Mouse (Mus musculus) granulocyte monocyte progenitor cell, adult 5-6 weeks (primary cell): ENCODE results near the gene Klhl25. TPM values are rescaled to one million over a fixed set of nuclear protein-coding genes. Genes with fewer than 3 reads are reported as not detected.
"Not testable (repeated sequence)": the region's sequence is repeated elsewhere in the genome, so short reads cannot be mapped to it uniquely, and the experiment has no call there.

Source experiments
- ATAC-seq: replicated peaks from 2 replicates; pipeline ENCODE4 v1.8.0; 2016; ENCODE audit warnings: mild to moderate bottlenecking, moderate TSS enrichment, inconsistent platforms; ENCODE audit not compliant: poor library complexity, severe bottlenecking
- total RNA-seq, 2 experiments: library from RNA; stranded (forward) in 1 of 2; stranded (reverse) in 1 of 2; fragments of 200-712, 200-1000 nt in 1 of 2; fragments of >200 nt in 1 of 2; fragmentation: Nextera tagmentation in 1 of 2; gene quantifications; 2 replicates each; pipeline ENCODE4 v1.2.3; 2014 to 2017

Gene Klhl25
- total RNA-seq, 2 experiments from 2014 or later, result 5.8 to 10.4 TPM

DNA sequence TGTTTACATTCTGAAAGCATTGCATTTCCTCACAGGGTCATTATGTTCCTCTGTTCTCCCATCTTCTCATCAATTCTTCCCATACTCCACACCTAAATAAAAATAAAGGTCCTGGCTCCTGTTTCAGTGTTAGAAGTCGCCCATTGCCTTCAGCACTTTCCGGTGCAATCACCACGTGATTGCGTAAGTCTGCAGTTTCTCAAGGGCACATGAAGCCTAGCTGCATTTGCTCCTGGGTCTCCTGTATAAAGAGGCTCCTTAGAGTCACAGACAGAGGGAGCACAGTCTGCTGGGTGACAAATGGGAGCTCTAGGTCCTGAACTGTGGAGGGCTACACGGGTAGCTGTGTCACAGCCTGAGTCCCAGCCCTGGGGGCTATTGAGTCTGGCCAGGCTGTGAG lies 24.1 kb downstream of the Klhl25 start:
- peak; percentile 80 for ATAC-seq

DNA sequence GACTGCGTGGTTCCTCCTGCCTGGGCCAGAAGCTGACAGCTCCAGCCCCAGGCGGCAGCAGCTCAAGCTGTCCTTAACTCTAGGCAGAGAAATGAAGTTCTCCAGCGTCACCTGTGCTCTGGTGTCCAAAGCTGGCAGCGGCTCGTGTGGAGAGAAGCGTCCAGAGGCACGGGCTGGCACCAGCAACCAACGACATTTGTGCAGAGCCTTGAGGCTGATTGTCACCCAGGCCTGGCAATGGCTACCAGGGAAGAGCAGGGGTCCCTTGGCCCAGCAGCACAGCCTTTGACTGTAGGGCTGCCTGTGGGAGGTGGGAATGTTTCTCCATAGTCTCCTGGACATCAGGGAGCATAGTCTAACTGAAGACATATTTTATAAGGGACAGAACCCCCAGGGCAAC lies 24.6 kb downstream of the Klhl25 start:
- no peak for ATAC-seq

DNA sequence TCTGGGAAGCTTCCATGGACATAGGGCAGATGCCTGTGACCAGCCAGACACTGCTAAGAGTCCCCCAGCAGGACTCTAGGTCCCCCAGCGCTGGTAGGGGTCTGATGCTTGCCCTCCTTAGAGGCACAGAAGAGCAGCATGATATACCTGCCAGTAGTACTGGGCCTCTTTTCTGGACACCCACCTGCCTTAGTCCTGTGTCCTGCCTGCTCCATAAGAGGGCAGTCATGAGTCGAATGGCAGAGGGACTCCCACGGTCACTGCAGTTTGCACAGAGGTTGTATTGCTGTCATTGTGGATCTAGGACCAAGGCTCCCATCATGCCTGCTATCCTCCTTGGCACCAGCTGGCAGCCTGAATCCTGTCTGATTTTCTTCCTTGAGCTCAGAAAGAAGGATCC lies 25.1 kb downstream of the Klhl25 start:
- no peak for ATAC-seq

DNA sequence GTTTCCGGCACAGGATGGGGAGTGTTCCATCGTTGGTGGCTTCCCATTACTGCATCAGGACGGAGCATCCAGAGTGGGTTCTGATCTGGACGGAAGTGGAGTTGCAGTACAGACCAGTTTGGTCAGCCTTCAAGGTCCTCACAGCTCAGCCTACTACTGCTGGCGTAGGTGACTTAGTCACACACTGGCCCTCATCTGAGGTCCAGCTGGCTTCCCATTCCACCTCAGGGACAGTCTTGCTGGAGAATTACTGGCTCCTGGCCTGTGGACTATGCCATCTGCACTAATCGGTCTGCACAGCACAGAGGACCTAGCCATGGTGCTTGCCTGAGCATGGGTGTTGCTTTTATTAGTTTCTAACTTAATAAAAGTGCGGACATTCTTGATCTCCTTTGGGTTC lies 25.6 kb downstream of the Klhl25 start:
- no peak for ATAC-seq

DNA sequence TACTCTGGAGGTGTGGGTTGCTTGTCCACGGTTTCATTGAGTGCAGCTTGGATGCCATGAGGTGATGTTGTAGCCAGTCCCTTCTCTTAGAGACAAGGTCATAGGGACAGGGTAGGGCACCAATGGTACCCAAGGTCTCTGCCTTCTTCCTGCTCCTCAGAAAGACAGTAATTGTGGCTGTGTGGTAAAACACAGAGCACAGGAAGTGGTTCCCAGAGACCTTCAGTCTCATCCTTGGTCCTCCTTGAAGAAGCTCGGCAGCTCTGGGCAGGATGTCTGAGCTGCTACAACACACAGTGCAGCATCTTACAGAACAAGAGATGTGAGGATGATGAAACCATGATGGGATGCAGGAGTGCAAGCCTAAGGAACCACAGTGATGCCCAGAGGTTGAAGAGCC lies 31.3 kb downstream of the Klhl25 start:
- not testable (repeated sequence) for ATAC-seq

DNA sequence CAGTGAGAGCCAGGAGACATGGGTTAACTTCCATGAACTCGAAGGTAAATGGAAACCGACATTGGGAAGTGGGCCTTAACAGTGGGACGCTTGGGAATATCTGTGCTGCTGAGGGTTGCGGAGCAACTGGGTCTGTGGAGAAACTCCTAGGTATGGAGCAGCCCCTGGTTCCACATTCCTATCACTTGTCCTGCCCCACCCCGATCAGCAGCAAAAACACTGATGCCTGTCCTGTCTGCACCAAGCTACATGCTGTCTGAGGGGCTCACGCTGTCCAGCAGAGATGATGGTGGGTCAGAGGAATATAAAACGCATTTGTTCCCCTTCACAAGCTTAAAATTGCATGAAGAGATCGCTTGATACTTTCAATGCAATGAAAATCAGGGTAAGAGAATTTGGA lies 32.1 kb downstream of the Klhl25 start:
- ATAC-seq, result no peak

DNA sequence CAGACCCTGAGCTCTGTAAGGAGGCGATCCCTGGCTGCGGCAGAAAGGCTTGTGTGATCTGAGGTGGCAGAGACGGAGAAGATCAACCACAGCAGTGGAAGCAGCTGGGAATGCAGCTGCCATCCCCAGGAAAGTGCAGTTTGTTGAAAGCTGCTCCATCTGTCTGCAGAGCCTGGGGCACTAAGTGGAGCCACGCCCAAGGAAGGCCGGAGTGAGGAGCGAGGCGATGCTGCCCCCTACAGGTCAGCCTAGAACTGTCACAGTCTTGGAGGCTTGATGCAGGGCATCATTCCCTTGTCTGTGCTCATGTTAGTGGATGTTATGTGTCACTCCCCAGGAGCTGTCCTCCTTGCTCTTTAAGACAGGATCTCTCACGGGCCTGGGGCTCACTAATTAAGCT lies 32.5 kb downstream of the Klhl25 start:
- ATAC-seq, result peak; percentile 96

DNA sequence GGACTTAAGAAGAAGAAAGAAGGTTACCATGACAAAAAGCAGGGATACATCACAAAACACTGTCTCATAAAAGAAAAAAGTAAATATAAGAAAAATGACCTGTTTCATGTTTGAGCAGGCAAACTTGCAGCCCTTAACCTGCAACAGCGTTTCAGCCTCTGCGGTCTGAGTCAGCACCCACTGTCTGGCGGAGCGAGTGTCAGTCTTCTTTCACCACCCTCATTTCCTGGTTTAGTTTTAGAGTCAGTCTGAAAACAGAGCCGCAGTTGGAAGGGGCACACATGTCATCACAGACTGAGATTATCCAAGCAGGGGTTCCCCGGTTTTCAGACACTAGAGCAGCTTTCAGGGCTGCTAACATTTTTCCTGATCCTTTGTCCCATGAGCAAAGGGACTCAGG lies 33.3 kb downstream of the Klhl25 start:
- ATAC-seq, result peak; percentile 65

DNA sequence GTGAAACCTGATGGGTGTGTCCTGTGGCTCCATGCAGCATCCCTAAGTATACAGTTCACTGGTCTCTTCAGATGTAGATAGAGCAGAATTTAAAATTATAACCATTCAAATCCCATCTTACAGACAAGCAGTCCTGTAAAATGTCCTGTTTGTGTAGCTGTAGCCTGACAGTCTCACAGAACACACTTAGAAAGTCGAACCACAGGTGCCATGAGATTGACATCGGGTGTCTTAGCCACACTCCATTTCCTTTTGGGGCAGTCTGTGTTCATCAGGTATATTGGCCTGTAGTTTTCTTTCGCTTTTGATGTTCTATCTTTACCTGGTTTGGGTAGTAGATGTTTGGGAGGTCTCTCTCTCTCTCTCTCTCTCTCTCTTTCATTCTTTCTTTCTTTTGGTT lies 33.7 kb downstream of the Klhl25 start:
- ATAC-seq, result no peak

DNA sequence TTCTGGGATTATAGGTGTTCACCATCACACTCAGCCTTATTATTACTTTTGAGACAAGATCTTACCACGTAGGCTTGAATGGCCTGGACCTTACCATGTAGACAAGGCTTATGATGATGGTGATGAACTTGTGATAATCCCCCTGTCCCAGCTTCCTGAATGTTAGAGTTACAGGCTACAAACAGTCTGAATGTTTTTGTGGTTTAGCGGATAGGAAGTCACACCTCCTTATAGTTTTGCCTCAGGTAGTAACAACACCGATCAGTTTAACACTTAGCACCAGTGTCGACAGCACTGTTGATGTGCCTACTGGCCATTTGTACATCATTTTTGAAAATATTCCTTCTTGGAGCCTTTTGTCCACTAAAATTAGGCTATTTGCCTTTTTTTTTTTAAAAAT lies 43.4 kb downstream of the Klhl25 start:
- ATAC-seq, result no peak

DNA sequence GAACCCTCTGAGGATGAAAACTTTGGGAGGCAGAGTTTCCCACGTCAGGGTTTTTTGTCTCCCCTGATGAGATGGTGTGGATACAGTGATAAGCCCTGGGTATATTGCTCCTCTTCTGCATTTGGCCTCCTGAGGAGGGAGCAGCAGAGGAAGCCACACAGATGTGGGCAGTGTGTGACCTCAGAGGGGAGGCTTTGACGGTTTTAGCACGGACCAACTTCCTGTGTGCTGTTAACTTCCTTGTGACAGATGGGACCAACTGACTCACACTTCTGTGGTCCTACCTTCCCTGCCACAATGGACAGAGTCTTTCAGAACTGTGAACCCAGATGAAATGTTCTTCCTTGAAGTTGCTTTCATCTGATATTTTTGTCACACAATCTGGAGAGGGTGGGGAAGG lies 44.6 kb downstream of the Klhl25 start:
- peak; percentile 96 for ATAC-seq

DNA sequence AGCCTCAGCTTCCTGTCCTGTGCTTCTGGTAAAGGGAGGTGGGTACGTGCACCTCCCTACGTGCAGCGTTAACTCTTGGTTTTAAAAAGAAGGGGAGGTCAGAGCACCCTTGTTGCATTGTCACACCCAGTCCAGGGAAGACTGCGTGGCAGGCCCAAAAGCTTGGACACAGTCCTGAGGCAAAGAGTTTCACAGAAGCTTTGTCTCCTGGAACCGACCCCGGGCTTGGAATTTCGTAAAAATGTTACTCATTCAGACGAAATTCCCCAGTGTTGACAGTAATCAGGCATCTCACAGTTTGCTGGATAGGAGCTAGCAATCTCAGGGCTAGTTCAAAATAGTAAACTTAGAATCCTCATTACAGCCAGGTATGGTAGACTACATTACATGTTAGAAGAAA lies 45.6 kb downstream of the Klhl25 start:
- ATAC-seq, result no peak

DNA sequence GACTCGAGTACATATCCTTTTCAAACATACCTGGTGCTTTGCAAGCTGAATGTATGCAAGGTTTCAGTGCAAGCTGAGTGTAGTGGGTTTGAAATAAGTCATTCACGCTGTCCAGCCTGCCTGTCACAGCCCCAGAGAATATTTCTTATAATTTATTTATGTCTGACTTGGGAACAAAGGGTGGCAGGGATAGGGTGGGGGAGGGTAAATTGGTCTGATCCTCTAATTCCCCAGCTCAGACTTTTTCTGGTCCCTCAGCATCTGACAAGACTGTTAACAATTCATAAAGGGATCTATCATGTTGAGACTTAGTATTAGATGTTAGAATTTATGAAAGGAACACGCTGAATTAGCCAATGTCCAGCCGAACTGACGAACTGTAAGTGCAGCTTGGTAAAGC lies 48.9 kb downstream of the Klhl25 start:
- no peak for ATAC-seq

DNA sequence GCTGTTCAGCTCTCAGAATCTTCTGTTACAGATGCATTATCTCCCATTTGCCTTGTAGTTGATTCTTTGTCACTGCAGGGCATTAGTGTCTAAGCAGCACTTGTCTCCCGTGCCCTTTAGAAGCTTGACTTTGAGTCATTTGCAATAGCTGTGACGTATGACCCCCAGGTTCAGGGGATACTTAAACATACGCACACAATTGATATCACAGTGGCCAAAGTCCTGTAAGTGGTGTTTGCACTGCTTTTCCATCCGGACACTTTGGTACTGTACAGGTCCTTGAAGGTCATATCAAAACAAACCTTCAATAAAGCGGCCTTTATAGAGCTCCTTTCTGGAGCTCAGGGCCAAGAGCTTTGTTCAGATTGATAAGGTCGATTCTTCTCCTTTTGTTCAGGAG lies 51.0 kb downstream of the Klhl25 start:
- ATAC-seq, result no peak

DNA sequence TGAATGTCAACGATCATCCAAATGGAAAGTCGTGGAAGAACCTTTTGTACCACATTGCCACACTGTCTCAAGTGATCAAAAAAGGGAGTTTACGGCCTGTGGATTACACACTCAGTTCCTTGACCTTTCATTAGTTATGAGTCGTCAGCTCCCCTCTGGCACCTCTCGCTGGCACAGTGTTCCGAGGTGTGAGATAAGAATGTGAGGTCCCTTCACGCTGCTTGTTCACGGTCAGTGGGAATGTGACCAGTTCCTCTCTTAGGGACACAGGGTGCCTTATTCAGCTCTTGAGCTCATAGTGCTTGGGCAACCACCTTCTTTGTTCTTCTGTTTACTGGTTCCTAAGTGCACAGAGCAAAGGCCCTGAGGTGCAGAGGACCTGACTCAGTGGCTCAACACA lies 51.4 kb downstream of the Klhl25 start:
- peak; percentile 73 for ATAC-seq

DNA sequence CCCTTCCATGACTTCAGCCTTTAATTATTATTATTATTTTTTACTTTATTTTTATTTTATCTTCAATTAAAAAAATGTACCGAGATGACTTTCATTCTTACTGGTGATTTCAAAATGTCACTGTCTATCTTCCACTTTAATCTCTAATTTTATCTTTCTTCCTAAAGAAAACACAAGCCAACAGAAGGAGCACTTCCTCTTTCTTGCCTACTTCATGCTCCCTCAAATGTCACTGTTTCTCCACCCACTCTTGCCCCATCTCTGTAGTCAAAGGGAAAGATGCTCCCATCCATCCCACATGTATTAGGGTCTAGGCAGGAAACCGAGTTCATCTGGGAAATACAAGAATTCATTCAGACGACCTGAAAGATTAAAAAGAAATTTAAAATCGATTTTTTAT lies 51.8 kb downstream of the Klhl25 start:
- peak; percentile 85 for ATAC-seq

DNA sequence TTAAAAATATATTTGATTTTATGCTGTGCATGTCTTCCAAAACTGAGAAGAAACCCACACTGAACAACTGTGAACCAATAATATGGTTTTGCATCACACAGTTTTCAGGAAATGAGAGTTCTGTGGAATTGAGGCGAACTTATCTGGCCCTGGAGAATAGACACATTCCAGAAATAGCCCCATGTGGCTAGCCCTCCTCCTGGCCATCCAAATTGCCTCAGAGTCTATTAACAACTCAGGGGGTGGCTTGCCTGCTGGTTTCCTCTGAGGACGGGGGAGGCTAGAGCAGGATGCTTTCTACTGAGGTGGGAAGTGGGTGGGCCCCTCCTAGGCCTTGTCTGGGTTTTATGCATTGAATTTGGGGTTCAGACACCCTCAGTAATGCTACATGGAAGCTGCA lies 57.0 kb downstream of the Klhl25 start:
- peak; percentile 71 for ATAC-seq

DNA sequence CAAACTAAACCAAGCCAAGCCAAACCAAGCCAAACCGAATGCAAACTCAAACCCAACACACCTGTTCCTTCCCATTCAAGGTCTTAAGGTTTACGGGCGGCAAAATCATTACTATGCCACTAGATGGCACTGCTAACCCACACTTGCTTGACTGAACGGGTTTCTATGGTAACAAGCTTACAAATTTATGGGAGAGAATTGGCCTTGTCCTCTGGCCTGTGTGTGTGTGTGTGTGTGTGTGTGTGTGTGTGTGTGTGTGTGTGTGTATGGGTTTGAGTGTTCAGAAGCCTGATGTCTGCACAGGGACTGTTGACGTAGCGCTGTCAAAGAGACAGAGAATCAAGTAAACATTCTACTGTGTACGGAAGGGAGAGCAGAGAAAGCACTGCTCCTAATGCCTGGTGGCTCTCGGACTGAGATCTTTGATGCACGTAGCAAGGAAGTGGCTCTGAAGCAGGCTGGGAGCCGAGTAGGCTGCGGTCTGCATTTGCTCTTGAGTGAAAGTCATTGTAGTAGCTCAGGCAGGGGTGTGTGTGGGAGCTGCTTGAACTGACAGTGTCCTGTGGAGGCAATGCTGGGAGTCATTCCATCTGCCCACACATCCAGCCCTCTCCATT lies 62.0 kb downstream of the Klhl25 start:
- peak; percentile 73 for ATAC-seq

DNA sequence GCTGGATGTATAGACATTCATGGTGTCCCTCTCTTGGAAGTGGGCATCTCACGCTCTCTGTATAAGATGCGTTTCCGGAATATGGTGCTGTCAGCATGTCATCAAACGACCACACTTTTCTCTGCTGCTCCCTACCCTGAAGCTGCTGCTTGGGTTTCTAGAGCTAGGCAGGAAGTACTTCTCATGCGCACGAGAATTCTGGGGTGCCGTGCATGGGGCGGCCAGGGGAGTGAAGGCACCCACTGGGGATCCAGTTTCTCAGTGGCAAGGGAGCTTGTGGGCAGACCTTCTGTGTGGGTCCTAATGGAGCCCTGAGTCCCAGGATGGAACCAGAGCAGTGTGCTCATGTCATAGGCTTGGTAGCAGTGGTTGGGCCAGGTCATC lies 62.5 kb downstream of the Klhl25 start:
- ATAC-seq, result no peak

DNA sequence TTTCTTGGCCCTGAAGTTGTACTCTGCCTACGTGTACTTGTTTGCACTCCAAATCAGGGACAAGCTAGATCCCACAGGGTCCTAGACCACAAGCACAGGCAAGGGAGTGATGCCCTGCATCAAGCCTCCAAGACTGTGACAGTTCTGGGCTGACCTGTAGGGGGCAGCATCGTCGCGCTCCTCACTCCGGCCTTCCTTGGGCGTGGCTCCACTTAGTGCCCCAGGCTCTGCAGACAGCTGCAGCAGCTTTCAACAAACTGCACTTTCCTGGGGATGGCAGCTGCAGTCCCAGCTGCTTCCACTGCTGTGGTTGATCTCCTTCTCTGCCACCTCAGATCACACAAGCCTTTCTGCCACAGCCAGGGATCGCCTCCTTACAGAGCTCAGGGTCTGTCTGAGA lies 65.8 kb downstream of the Klhl25 start:
- ATAC-seq, result peak; percentile 94

DNA sequence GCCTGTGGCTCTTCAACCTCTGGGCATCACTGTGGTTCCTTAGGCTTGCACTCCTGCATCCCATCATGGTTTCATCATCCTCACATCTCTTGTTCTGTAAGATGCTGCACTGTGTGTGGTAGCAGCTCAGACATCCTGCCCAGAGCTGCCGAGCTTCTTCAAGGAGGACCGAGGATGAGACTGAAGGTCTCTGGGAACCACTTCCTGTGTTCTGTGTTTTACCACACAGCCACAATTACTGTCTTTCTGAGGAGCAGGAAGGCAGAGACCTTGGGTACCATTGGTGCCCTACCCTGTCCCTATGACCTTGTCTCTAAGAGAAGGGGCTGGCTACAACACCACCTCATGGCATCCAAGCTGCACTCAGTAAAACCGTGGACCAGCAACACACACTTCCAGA lies 67.4 kb downstream of the Klhl25 start:
- ATAC-seq, result not testable (repeated sequence)

DNA sequence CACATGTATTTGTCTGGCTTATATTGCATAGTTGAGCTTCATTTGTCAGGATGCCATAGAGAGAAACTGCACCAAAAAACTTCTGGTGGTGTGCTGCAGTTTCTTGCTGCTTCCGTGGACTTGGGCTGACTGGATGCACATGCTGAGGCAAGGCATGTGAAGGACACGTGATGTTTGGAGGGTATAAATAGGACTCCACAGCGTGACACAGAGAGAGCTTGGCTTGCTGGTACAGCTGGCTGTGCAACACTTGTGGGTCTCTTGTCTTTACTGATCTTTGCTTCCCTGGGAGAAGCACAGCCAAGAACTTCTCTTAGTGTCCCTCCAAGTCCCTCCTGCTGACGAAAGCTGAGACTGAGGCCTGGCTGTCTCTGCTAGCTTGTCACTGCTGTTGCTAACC lies 69.6 kb downstream of the Klhl25 start:
- ATAC-seq, result no peak

DNA sequence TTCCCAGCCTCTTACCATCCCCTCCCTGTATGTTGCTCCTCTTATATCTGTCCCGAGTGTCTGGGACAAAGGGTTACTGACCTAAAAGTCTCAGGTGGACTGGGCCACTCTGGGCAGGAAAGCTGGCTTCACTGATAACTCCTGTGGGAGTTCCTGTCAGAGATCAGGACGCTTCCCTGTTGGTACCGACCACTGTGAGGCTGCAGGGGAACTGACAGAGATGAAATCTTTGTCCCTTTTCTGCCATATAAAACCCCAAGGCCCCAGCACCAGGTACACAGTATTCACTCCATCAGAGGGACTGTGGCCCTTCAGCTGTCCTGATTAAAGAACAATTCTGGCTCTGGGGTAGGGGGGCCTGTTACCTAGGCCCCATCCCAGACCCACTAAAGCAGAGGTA lies 71.6 kb downstream of the Klhl25 start:
- ATAC-seq, result not testable (repeated sequence)
